Mouse (Mus musculus) heart, postnatal 25 days (tissue): ENCODE results near the gene Ppp1ca. TPM values are rescaled to one million over a fixed set of nuclear protein-coding genes. Genes with fewer than 3 reads are reported as not detected.

Experiments
- DNase-seq: peaks from one replicate; pipeline ENCODE4 v3.0.0; 2022; ENCODE audit warnings: low spot score
- intact Hi-C: fragments of 180-260 bp; cut with DNase I; formaldehyde crosslinking; loops from one replicate; pipeline ENCODE4 v1.15.1; 2025
- total RNA-seq, 2 experiments: library from RNA; stranded (reverse); gene quantifications; 2 replicates each; pipeline ENCODE4 v1.2.3; 2021

Gene Ppp1ca
- total RNA-seq, 2 experiments from 2014 or later = 337 TPM

GRCm38 (mm10) chr19:4181892-4182291, 10.0 kb upstream of the Ppp1ca start:
- no peak for DNase-seq

GRCm38 (mm10) chr19:4183689-4184088, 8.2 kb upstream of the Ppp1ca start:
- intact Hi-C loops = no loop called here
- no peak for DNase-seq

More at GRCm38 (mm10) chr19:4181892-4182291, 10.0 kb upstream of the Ppp1ca start:
- intact Hi-C loops = no loop called here

GRCm38 (mm10) chr19:4184976-4185975, 6.6 kb upstream of the Ppp1ca start:
- intact Hi-C loops = no loop called here
- DNase-seq = no peak

- intact Hi-C loops = loop anchor here (2.0 kb wide), 1 partner anchor 15 kb away; no protein-coding TSS in a partner anchor
- no peak for DNase-seq
Observed at GRCm38 (mm10) chr19:4187303-4187702, 4.6 kb upstream of the Ppp1ca start.

- intact Hi-C loops = no loop called here
- DNase-seq = no peak
Observed at GRCm38 (mm10) chr19:4189051-4189620, 2.7 kb upstream of the Ppp1ca start.

GRCm38 (mm10) chr19:4190831-4191334, 982 bp upstream of the Ppp1ca start, which contains the start of gene Tbc1d10c:
Gene Tbc1d10c (minus strand): TSS chr19:4191284.
- intact Hi-C loops = no loop called here
- no peak for DNase-seq

- intact Hi-C loops = no loop called here
- no peak for DNase-seq
Observed at GRCm38 (mm10) chr19:4192251-4192985, 553 bp downstream of the Ppp1ca start.

GRCm38 (mm10) chr19:4193129-4193528, 1.3 kb downstream of the Ppp1ca start:
- intact Hi-C loops = no loop called here
- no peak for DNase-seq

- intact Hi-C loops = no loop called here
- no peak for DNase-seq
Observed at GRCm38 (mm10) chr19:4194021-4194724, 2.3 kb downstream of the Ppp1ca start.

GRCm38 (mm10) chr19:4194776-4195650, 3.1 kb downstream of the Ppp1ca start:
- DNase-seq = no peak
- intact Hi-C loops = no loop called here

- no peak for DNase-seq
- intact Hi-C loops = no loop called here
Observed at GRCm38 (mm10) chr19:4196048-4196447, 4.2 kb downstream of the Ppp1ca start.

- DNase-seq = no peak
- intact Hi-C loops = no loop called here
Observed at GRCm38 (mm10) chr19:4196548-4196947, 4.7 kb downstream of the Ppp1ca start.

- DNase-seq = no peak
- intact Hi-C loops = no loop called here
Observed at GRCm38 (mm10) chr19:4197180-4197579, 5.3 kb downstream of the Ppp1ca start.

- peak; percentile 93 for DNase-seq
- intact Hi-C loops = loop anchor here (5.0 kb wide), 1 partner anchor 34 kb away; no protein-coding TSS in a partner anchor
Observed at GRCm38 (mm10) chr19:4201291-4201909, 9.5 kb downstream of the Ppp1ca start, which contains the start of gene Rad9a. Gene Rad9a (minus strand): TSS chr19:4201662.

GRCm38 (mm10) chr19:4202149-4202548, 10.3 kb downstream of the Ppp1ca start:
- DNase-seq = no peak
- intact Hi-C loops = loop anchor here (5.0 kb wide), 1 partner anchor 35 kb away; no protein-coding TSS in a partner anchor

- intact Hi-C loops = loop anchor here (5.0 kb wide), 1 partner anchor 36 kb away; no protein-coding TSS in a partner anchor
- no peak for DNase-seq
Observed at GRCm38 (mm10) chr19:4203148-4203547, 11.3 kb downstream of the Ppp1ca start.

GRCm38 (mm10) chr19:4203604-4204326, 11.9 kb downstream of the Ppp1ca start:
- no peak for DNase-seq
- intact Hi-C loops = loop anchor here (5.0 kb wide), 1 partner anchor 36 kb away; no protein-coding TSS in a partner anchor
